Mouse (Mus musculus): ENCODE results near the gene Trmt2a.
"Not testable (repeated sequence)": the region's sequence is repeated elsewhere in the genome, so short reads cannot be mapped to it uniquely, and the experiment has no call there.

The Trmt2a gene

DNA sequence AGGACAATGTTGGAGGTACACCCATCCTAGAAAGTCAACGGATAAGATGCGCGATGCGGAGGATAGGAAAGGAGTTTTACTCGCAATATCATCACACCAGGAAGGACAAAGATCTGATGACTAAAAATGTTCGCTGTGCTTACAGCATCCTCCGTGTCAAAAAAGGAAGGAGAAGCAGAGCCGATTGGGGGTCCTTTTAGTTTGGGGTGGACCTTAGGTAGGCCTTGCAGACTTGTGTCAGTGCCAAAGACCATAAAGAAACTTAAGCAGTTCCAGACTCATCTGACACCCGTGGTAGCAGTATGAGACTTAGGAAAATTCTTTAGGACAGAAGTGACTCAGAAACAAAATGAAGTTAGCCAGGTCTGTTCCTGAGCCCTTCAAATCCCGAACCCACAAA, 41.1 kb downstream of the Trmt2a start:
- not testable (repeated sequence) for DNase-seq
